Mouse (Mus musculus) heart, adult 2 months (tissue): Measurements from ENCODE around the gene Foxp1. TPM values are rescaled to one million over a fixed set of nuclear protein-coding genes. Genes with fewer than 3 reads are reported as not detected.
A peak's percentile ranks its signal among the peaks of the same experiment; 100 is the strongest.

Experiments
- DNase-seq, 2 experiments: peaks; one replicate each; pipeline ENCODE4 v3.0.0; 2021
- H3K27ac ChIP-seq: fragments of 200-600 bp; 2 replicates; pipeline ENCODE4 v1.8.1; 2022
- H3K27me3 ChIP-seq: fragments of 200-500 bp; 2 replicates; pipeline ENCODE4 v1.6.1; 2012; ENCODE audit warnings: mild to moderate bottlenecking, low read length, inconsistent platforms, mixed read lengths; ENCODE audit not compliant: control insufficient read depth, insufficient read depth
- H3K36me3 ChIP-seq: fragments of 200-500 bp; 2 replicates; pipeline ENCODE4 v1.6.1; 2012; ENCODE audit warnings: low read length, inconsistent platforms; ENCODE audit not compliant: control insufficient read depth, insufficient read depth
- H3K4me1 ChIP-seq: fragments of 200-500 bp; 2 replicates; pipeline ENCODE4 v1.6.1; 2011; ENCODE audit warnings: low read length; ENCODE audit not compliant: control insufficient read depth, insufficient read depth
- H3K4me3 ChIP-seq: fragments of 200-600 bp; 2 replicates; pipeline ENCODE4 v1.8.1; 2022
- H3K79me2 ChIP-seq: fragments of 200-500 bp; replicated peaks from 2 replicates; pipeline ENCODE4 v1.6.1; 2012; ENCODE audit warnings: mild to moderate bottlenecking, inconsistent platforms, low read length, moderate library complexity, mixed read lengths; ENCODE audit not compliant: control insufficient read depth, insufficient read depth
- H3K9ac ChIP-seq: fragments of 200-500 bp; 2 replicates; pipeline ENCODE4 v1.6.1; 2012; ENCODE audit warnings: low read depth, mild to moderate bottlenecking, control low read depth, inconsistent platforms, low read length, mixed read lengths
- CTCF ChIP-seq: fragments of 200-600 bp; IDR thresholded peaks from 2 replicates; pipeline ENCODE4 v1.8.1; 2022; ENCODE audit warnings: antibody characterized with exemption, mild to moderate bottlenecking, moderate library complexity
- EP300 ChIP-seq: fragments of 200-500 bp; IDR thresholded peaks from 2 replicates; pipeline ENCODE4 v1.6.1; 2011; ENCODE audit warnings: low read depth, low read length, control low read depth; ENCODE audit not compliant: insufficient read depth
- POLR2A ChIP-seq: fragments of 200-500 bp; IDR thresholded peaks from 2 replicates; pipeline ENCODE4 v1.6.1; 2011; ENCODE audit warnings: mild to moderate bottlenecking, low read depth, low read length, control low read depth; ENCODE audit not compliant: insufficient read depth
- WGBS: fragments of 180-500 bp; shearing (Covaris S2); methylation state at CpG from one replicate; pipeline ENCODE4 v1.1.7; 2018; 5-methylcytosine and 5-hydroxymethylcytosine counted together
- intact Hi-C: fragments of 180-260 bp; cut with DNase I; formaldehyde crosslinking; loops from one replicate; pipeline ENCODE4 v1.15.1; 2025
- polyA plus RNA-seq: library from polyadenylated mRNA; depleted of rRNA; stranded (reverse); fragments of >200 nt; gene quantifications from 2 replicates; pipeline ENCODE4 v1.2.3, GENCODE M21; 2012
- total RNA-seq, 2 experiments: library from RNA; stranded (reverse); gene quantifications; 2 replicates each; pipeline ENCODE4 v1.2.3; 2021

The Foxp1 gene
- total and polyA plus RNA-seq, 3 experiments, result 22.9 to 31.6 (median 26.4) TPM

GRCm38 (mm10) chr6:99369931-99370330 is 152.6 kb downstream of the Foxp1 start:
- H3K36me3 ChIP-seq, result peaks cover 2% of the 10 kb centered on the region
- no peaks in the 10 kb centered on the region for H3K27me3 ChIP-seq
- intact Hi-C loops, result no loop called here
- H3K27ac ChIP-seq, result no peak overlapping the region
- H3K79me2 ChIP-seq, result no peaks in the 10 kb centered on the region
- no peak for DNase-seq
- no peak overlapping the region for H3K9ac ChIP-seq
- no peak overlapping the region for H3K4me3 ChIP-seq
- peaks cover 6% of the 10 kb centered on the region for H3K4me1 ChIP-seq
- no peak for TF ChIP-seq CTCF
- TF ChIP-seq POLR2A, result no peak
- TF ChIP-seq EP300, result no peak
- 73% methylated on average over 2 of the region's 2 CpGs for WGBS

GRCm38 (mm10) chr6:99369156-99369555 is 153.4 kb downstream of the Foxp1 start:
- Histone ChIP-seq H3K9ac (no peak overlapping the region), H3K4me1 (peaks cover 2% of the 10 kb centered on the region), H3K27me3 (no peaks in the 10 kb centered on the region), H3K27ac (no peak overlapping the region), H3K4me3 (no peak overlapping the region), H3K36me3 (peaks cover 2% of the 10 kb centered on the region), H3K79me2 (no peaks in the 10 kb centered on the region)
- no peak for DNase-seq
- TF ChIP-seq POLR2A (no peak), CTCF (no peak), EP300 (no peak)
- intact Hi-C loops, result no loop called here
- WGBS, result 84% methylated on average over 3 of the region's 3 CpGs

- no peak for TF ChIP-seq CTCF
- no peak for DNase-seq
- Histone ChIP-seq H3K4me1 (peaks cover 2% of the 10 kb centered on the region), H3K27ac (no peak overlapping the region), H3K27me3 (no peaks in the 10 kb centered on the region), H3K9ac (no peak overlapping the region), H3K79me2 (no peaks in the 10 kb centered on the region), H3K4me3 (no peak overlapping the region), H3K36me3 (no peaks in the 10 kb centered on the region; the same call in 1 of the 2 replicates)
- intact Hi-C loops, result no loop called here
- 75% methylated on average over 4 of the region's 4 CpGs for WGBS
Observed at GRCm38 (mm10) chr6:99368118-99368753, 154.3 kb downstream of the Foxp1 start.

GRCm38 (mm10) chr6:99364545-99364944 is 158.0 kb downstream of the Foxp1 start:
- TF ChIP-seq EP300, result no peak
- TF ChIP-seq POLR2A, result no peak
- TF ChIP-seq CTCF, result no peak
- DNase-seq, result no peak
- Histone ChIP-seq H3K4me1 (peaks cover 10% of the 10 kb centered on the region), H3K36me3 (no peaks in the 10 kb centered on the region; the same call in 1 of the 2 replicates), H3K79me2 (no peaks in the 10 kb centered on the region), H3K4me3 (no peak overlapping the region), H3K27ac (no peak overlapping the region), H3K9ac (no peak overlapping the region), H3K27me3 (no peaks in the 10 kb centered on the region)
- 47% methylated on average over 6 of the region's 6 CpGs for WGBS
- intact Hi-C loops, result no loop called here

GRCm38 (mm10) chr6:99360581-99360980 is 161.9 kb downstream of the Foxp1 start:
- 35% methylated on average over 4 of the region's 4 CpGs for WGBS
- no peaks in the 10 kb centered on the region for H3K36me3 ChIP-seq
- intact Hi-C loops, result no loop called here
- TF ChIP-seq POLR2A, result no peak
- TF ChIP-seq EP300, result no peak
- TF ChIP-seq CTCF, result no peak
- H3K79me2 ChIP-seq, result no peaks in the 10 kb centered on the region
- no peak overlapping the region for H3K4me3 ChIP-seq
- no peak for DNase-seq
- H3K27ac ChIP-seq, result peak overlapping the region; percentile 73
- H3K9ac ChIP-seq, result no peak overlapping the region
- peaks cover 14% of the 10 kb centered on the region for H3K4me1 ChIP-seq
- H3K27me3 ChIP-seq, result no peaks in the 10 kb centered on the region

- no peaks in the 10 kb centered on the region for H3K79me2 ChIP-seq
- no peak overlapping the region for H3K9ac ChIP-seq
- no peaks in the 10 kb centered on the region for H3K27me3 ChIP-seq
- no peaks in the 10 kb centered on the region for H3K36me3 ChIP-seq
- peaks cover 14% of the 10 kb centered on the region for H3K4me1 ChIP-seq
- H3K27ac ChIP-seq, result peak overlapping the region; percentile 73
- intact Hi-C loops, result no loop called here
- no peak for DNase-seq
- H3K4me3 ChIP-seq, result no peak overlapping the region
- no peak for TF ChIP-seq POLR2A
- no peak for TF ChIP-seq CTCF
- TF ChIP-seq EP300, result no peak
- 29% methylated on average over 6 of the region's 6 CpGs for WGBS
Observed at GRCm38 (mm10) chr6:99359765-99360499, 162.6 kb downstream of the Foxp1 start.
